Mouse (Mus musculus): ENCODE results near the gene Mindy3.
A peak's percentile ranks its signal among the peaks of the same experiment; 100 is the strongest.

Mindy3 gene

DNA sequence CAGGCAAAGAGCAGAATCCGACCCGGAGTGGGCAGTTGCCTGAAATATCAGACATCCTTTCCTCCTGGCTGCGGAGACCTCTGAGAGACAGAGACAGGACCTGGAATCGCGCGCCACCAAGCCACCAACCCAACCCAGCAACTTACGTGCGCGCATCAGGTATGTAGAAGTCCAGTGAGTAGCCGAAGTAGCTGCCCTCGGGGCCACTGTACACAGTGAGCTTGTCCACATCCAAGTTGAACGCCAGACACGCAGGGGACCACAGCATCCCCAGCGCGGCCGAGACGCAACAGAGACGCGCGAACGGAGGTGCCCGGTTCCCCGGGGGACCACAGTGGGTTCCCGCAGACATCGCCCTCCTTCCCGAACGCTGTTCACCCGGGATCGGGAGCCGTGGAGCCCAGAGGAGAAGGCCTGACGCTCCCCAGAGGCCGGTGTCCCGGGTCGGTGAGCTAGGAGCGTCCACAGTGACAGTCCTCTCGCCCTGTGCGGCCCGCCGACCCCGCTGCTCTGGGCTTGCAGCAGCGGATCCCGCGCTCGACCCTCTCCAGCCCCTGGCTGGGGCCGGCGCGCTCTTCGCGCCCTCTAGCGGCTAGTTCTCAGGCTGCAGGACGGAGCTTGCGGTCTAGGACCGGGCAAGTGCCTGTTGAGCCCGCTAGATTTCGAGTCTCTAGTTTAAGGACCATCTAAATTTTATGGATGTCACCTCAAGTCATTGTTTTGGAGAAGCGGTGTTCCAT, 117.7 kb downstream of the Mindy3 start, which contains the start of gene Itga8:
Gene Itga8 (minus strand): TSS at position 492 of the 740 bp plus-strand sequence.
- DNase-seq (ENCODE audit: low read depth, low spot score) = peak; percentile 40

DNA sequence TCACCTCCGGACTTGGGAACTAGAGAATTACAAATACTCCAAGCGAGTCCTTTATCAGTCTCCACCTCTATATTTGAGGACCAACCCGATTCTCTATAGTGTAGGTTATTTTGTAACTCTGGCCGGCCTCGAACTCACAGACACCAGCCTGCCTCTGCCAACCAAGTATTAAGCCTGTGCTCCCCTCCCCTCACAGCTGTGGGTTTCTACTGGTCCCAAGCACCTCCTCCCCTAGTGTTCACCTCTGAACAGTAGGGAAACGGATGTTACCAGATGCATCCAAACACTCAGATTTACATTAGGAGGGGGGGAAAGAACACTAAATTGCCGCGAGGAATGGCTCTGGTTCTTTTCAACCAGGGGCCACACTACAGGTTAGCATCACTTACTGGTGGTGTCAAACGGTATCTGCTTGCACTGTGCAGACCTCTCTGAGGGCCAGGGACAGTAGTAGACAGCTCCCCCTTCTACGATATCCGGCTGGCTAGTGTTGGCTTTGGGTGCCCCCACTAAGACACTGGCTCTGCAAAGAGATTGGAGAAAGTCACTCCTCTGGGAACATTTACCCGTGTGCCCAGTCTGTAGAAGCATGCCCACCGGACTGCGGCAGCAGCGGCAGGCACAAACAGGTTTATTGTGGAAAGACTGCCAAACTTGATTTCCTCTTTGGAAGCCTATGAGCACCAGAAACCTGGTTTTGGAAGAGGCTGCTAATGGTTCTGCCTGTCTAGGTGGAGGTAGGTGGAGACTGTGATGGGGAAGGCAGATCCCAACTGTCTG, 118.6 kb downstream of the Mindy3 start:
- DNase-seq (ENCODE audit: low read depth, low spot score) = no peak

DNA sequence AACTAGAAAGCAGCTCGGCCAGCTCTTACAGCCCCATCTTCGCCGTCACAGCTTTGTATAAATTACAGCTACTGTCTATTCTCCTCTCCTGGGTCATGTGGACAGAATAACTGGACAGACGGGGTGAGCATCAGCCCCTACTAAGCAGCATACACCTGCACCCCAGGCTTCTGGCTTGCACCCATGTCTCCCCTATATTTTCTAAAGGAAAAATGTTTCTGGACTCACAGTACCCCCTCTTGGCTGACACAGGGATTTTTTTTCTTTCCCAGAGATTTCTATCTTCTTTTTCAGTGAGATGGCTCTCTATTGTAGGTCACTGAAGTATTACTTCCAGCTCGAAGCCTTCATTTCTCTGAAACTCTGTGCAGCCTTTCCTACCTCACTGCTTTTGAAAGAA, 122.0 kb downstream of the Mindy3 start:
- no peak for DNase-seq (ENCODE audit: low read depth, low spot score)

Data from CD4-positive helper T cell, adult 2 months (primary cell).